Mouse (Mus musculus): ENCODE measurements around the gene Hist1h4d. TPM values are rescaled to one million over a fixed set of nuclear protein-coding genes. Genes with fewer than 3 reads are reported as not detected.

Hist1h4d gene
- polyA plus RNA-seq, 1 experiment: 5.8 TPM

- no peak overlapping the region for H3K4me3 ChIP-seq (replicated peaks; ENCODE audit: insufficient read depth, low read depth, low read length)
- no peaks in the 10 kb centered on the region for H3K27me3 ChIP-seq (ENCODE audit: control insufficient read depth, insufficient read depth, low read length)
- no peak overlapping the region for H3K27ac ChIP-seq (ENCODE audit: insufficient read depth, low read length)
- no peak for TF ChIP-seq CTCF (IDR thresholded peaks at IDR 0.05; ENCODE audit: borderline replicate concordance, insufficient read depth, low read depth, low read length)
- TF ChIP-seq POLR2A (IDR thresholded peaks at IDR 0.05; ENCODE audit: borderline replicate concordance, insufficient read depth, low read length): no peak
- WGBS: 91% methylated on average over 4 of the region's 4 CpGs
- no peaks in the 10 kb centered on the region for H3K4me1 ChIP-seq (ENCODE audit: control insufficient read depth, insufficient read depth, low read length)
- DNase-seq: no peak
These were observed 27.8 kb downstream of the Hist1h4d start for GRCm38 (mm10) chr13:23609209-23609608.

- Histone ChIP-seq H3K4me1 (ENCODE audit: control insufficient read depth, insufficient read depth, low read length) (no peaks in the 10 kb centered on the region), H3K4me3 (replicated peaks; ENCODE audit: insufficient read depth, low read depth, low read length) (no peak overlapping the region), H3K27me3 (ENCODE audit: control insufficient read depth, insufficient read depth, low read length) (no peaks in the 10 kb centered on the region), H3K27ac (ENCODE audit: insufficient read depth, low read length) (no peak overlapping the region)
- DNase-seq: no peak
- TF ChIP-seq CTCF (IDR thresholded peaks at IDR 0.05; ENCODE audit: borderline replicate concordance, insufficient read depth, low read depth, low read length): no peak
- TF ChIP-seq POLR2A (IDR thresholded peaks at IDR 0.05; ENCODE audit: borderline replicate concordance, insufficient read depth, low read length): no peak
These were observed 28.4 kb downstream of the Hist1h4d start for GRCm38 (mm10) chr13:23609844-23610243.

- Histone ChIP-seq H3K27me3 (ENCODE audit: control insufficient read depth, insufficient read depth, low read length) (no peaks in the 10 kb centered on the region), H3K27ac (ENCODE audit: insufficient read depth, low read length) (no peak overlapping the region), H3K4me3 (replicated peaks; ENCODE audit: insufficient read depth, low read depth, low read length) (no peak overlapping the region), H3K4me1 (ENCODE audit: control insufficient read depth, insufficient read depth, low read length) (no peaks in the 10 kb centered on the region)
- no peak for TF ChIP-seq CTCF (IDR thresholded peaks at IDR 0.05; ENCODE audit: borderline replicate concordance, insufficient read depth, low read depth, low read length)
- no peak for TF ChIP-seq POLR2A (IDR thresholded peaks at IDR 0.05; ENCODE audit: borderline replicate concordance, insufficient read depth, low read length)
- DNase-seq: no peak
- 73% methylated on average over 2 of the region's 2 CpGs for WGBS
These were observed 29.0 kb downstream of the Hist1h4d start for GRCm38 (mm10) chr13:23610393-23610792.

- no peak for DNase-seq
- 84% methylated on average over 3 of the region's 3 CpGs for WGBS
- H3K4me3 ChIP-seq (replicated peaks; ENCODE audit: insufficient read depth, low read depth, low read length): no peak overlapping the region
- H3K4me1 ChIP-seq (ENCODE audit: control insufficient read depth, insufficient read depth, low read length): no peaks in the 10 kb centered on the region
- no peaks in the 10 kb centered on the region for H3K27me3 ChIP-seq (ENCODE audit: control insufficient read depth, insufficient read depth, low read length)
- no peak for TF ChIP-seq CTCF (IDR thresholded peaks at IDR 0.05; ENCODE audit: borderline replicate concordance, insufficient read depth, low read depth, low read length)
- no peak for TF ChIP-seq POLR2A (IDR thresholded peaks at IDR 0.05; ENCODE audit: borderline replicate concordance, insufficient read depth, low read length)
- no peak overlapping the region for H3K27ac ChIP-seq (ENCODE audit: insufficient read depth, low read length)
These were observed 30.2 kb downstream of the Hist1h4d start for GRCm38 (mm10) chr13:23611638-23612037.

GRCm38 (mm10) chr13:23620056-23620732 is 38.8 kb downstream of the Hist1h4d start:
- WGBS: 33% methylated on average over 12 of the region's 12 CpGs
- H3K4me3 ChIP-seq (replicated peaks; ENCODE audit: insufficient read depth, low read depth, low read length): peak overlapping the region; percentile 88
- H3K27ac ChIP-seq (ENCODE audit: insufficient read depth, low read length): peak overlapping the region; percentile 97
- peaks cover 5% of the 10 kb centered on the region; the same call in 1 of the 2 replicates for H3K4me1 ChIP-seq (ENCODE audit: control insufficient read depth, insufficient read depth, low read length)
- no peak for TF ChIP-seq CTCF (IDR thresholded peaks at IDR 0.05; ENCODE audit: borderline replicate concordance, insufficient read depth, low read depth, low read length)
- no peak for TF ChIP-seq POLR2A (IDR thresholded peaks at IDR 0.05; ENCODE audit: borderline replicate concordance, insufficient read depth, low read length)
- H3K27me3 ChIP-seq (ENCODE audit: control insufficient read depth, insufficient read depth, low read length): no peaks in the 10 kb centered on the region
- DNase-seq: peak in 1 of 2 experiments; percentile 13

- no peak for TF ChIP-seq CTCF (IDR thresholded peaks at IDR 0.05; ENCODE audit: borderline replicate concordance, insufficient read depth, low read depth, low read length)
- no peak for TF ChIP-seq POLR2A (IDR thresholded peaks at IDR 0.05; ENCODE audit: borderline replicate concordance, insufficient read depth, low read length)
- under 1% methylated on average over 27 of the region's 27 CpGs for WGBS
- H3K4me1 ChIP-seq (ENCODE audit: control insufficient read depth, insufficient read depth, low read length): peaks cover 5% of the 10 kb centered on the region; the same call in 1 of the 2 replicates
- H3K27me3 ChIP-seq (ENCODE audit: control insufficient read depth, insufficient read depth, low read length): no peaks in the 10 kb centered on the region
- peak; percentile 81 to 92 for DNase-seq
- peak within 1 kb of the TSS; percentile 88 for H3K4me3 ChIP-seq (replicated peaks; ENCODE audit: insufficient read depth, low read depth, low read length)
- peak within 1 kb of the TSS; percentile 97 for H3K27ac ChIP-seq (ENCODE audit: insufficient read depth, low read length)
These were observed 39.5 kb downstream of the Hist1h4d start, which contains the start of gene Hist1h2be for GRCm38 (mm10) chr13:23620733-23621531. Gene Hist1h2be, minus strand, starts transcription at chr13:23621124.

GRCm38 (mm10) chr13:23621532-23622174 is 40.3 kb downstream of the Hist1h4d start:
- 0% methylated on average over 18 of the region's 18 CpGs for WGBS
- TF ChIP-seq POLR2A (IDR thresholded peaks at IDR 0.05; ENCODE audit: borderline replicate concordance, insufficient read depth, low read length): peak; percentile 25; the same call in 1 of the 2 replicates
- TF ChIP-seq CTCF (IDR thresholded peaks at IDR 0.05; ENCODE audit: borderline replicate concordance, insufficient read depth, low read depth, low read length): no peak
- Histone ChIP-seq H3K27ac (ENCODE audit: insufficient read depth, low read length) (peak overlapping the region; percentile 90), H3K27me3 (ENCODE audit: control insufficient read depth, insufficient read depth, low read length) (no peaks in the 10 kb centered on the region), H3K4me3 (replicated peaks; ENCODE audit: insufficient read depth, low read depth, low read length) (peak overlapping the region; percentile 68), H3K4me1 (ENCODE audit: control insufficient read depth, insufficient read depth, low read length) (peaks cover 5% of the 10 kb centered on the region; the same call in 1 of the 2 replicates)
- DNase-seq: peak; percentile 55 to 77

Data from cerebellum, adult 2 months (tissue).